Mouse (Mus musculus) CD4-positive helper T cell, adult 2 months (primary cell): ENCODE data around the gene Plpp7.

Source experiments
- DNase-seq: peaks from one replicate; pipeline ENCODE4 v3.0.0-alpha.2; 2012; ENCODE audit warnings: low read depth, missing footprints, low spot score

The Plpp7 gene

DNA sequence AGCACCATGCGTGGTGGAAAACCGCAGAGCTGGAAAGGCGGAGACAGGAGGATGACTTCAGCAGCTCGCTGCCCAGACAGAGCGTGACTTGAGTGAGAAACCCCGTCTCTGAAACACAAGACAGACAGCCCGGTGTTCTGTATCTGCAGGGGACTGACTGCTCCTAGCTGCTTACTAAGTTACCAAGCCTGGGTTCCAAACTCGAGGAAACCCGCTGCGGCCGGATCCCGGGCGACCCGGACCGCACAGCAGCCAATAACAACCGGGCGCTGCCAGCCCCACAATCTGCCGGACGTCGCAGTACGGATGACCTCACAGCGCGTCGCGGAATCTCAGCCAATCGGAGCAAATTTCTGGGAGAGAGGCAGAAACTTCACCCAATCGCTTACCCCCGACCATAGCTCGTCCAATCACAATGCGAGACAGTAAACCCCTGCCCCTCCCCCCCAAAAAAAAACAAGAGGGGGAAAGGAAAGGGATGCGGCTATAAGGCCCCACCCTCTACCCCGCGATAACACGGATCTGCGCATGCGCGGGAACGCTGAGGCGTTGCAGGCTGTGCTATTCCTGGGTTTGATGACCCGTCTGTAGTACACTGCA lies 42.4 kb downstream of the Plpp7 start:
- peak; percentile 100 for DNase-seq

DNA sequence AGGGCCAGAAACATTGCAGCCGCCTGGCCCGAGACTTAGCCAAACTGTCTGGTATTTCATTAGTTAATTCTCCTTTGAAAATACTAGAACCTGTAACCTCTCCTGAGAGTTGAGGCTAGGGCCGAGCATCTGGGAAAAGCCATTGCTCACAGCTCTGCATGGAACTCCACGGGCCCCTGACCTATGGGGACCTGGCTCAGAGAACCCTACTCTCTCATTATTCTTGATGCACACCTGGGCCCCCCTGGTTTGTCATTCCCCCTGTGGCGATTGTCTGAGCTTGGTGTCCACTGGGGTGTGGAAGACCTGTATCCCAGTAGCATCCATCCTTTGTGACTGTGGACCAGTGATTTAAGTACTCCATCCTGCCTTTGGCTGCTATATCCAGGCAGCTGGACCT lies 44.0 kb downstream of the Plpp7 start:
- no peak for DNase-seq

DNA sequence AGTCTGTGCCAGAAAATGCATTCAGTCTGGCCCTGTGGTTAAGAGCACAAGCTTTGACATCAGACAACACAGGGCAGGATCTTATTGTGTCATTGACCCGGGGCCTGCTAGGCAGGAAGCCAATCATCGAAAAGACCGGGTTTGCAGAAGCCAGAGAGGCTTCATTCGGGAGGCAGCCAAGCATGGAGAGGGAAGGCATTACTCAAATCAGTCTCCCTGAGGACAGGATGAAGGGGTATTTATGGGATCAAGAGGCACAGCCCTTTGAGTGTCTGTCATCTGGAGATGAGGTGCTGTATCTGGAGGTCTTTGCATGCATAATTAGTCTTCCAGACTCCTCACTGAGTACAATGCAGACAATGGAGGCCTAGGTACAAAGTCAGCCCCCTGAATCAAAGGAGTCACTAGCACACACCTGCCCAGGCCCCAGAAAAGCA lies 45.2 kb downstream of the Plpp7 start:
- DNase-seq: no peak

DNA sequence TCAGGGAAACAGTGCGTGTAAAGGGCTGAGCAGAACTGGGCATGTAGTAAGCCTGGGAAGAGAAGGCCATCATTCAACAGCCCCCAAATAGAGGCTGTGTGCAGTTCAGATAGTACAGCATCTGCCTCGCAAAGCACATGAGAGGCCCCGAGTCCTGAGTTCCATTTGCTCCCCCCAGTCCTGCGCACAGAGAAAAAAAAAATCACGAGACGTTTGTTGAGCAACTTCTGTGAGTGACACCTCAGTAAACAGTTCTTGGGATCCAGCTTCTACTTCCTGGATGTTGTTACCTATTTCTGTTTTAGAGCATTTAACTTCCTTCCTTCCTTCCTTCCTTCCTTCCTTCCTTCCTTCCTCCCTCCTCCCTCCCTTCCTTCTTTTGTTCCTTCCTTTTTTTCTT lies 46.3 kb downstream of the Plpp7 start:
- DNase-seq: no peak

- DNase-seq: no peak
Measured at GRCm38 (mm10) chr2:32142368-32142767, 47.0 kb downstream of the Plpp7 start.

- no peak for DNase-seq
Measured at GRCm38 (mm10) chr2:32144633-32145032, 49.3 kb downstream of the Plpp7 start.

- DNase-seq: no peak
Measured at GRCm38 (mm10) chr2:32146617-32147162, 51.4 kb downstream of the Plpp7 start.

GRCm38 (mm10) chr2:32150135-32150534 lies 54.8 kb downstream of the Plpp7 start:
- no peak for DNase-seq

GRCm38 (mm10) chr2:32150562-32150923 lies 55.2 kb downstream of the Plpp7 start:
- DNase-seq: no peak

DNA sequence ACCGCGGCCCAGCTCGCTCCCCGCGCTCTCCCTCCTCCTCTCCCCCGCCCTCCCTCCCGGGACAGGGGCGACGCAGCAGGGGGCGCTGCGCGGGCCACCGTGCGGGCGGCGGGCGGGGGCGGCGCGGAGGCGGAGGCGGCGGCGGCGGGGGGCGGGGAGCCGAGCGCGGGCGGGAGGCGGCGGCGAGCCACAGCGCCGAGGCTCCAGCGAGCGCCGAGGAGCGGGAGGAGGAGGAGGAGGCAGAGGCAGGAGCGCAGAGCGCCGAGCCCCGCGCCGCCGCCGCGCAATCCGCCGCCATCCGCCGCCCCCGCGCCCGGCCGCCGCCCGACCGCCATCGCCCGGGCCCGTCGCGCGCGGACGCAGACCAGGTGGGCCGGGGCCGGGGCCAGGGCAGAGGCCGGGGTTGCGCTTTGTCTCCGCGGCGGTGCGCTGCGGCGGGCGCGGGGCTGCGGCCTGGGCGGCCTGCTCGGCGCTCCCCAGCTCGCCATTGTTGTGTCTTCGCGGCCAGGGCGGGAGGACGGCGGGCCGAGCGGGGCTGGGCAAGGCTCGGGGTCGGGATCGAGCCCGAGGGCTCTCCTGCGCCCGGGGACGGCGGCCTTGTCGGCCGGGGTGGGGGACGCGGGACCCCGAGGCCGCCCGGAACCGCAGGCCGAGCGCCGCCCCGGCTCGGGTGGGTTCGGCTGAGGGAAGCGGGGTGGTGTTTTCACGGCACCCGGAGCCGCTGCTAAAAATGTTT lies 55.8 kb downstream of the Plpp7 start, which contains the start of gene Prrc2b:
Gene Prrc2b, plus strand, starts transcription at position 159 of the 736 bp plus-strand sequence.
- peak; percentile 77 for DNase-seq

DNA sequence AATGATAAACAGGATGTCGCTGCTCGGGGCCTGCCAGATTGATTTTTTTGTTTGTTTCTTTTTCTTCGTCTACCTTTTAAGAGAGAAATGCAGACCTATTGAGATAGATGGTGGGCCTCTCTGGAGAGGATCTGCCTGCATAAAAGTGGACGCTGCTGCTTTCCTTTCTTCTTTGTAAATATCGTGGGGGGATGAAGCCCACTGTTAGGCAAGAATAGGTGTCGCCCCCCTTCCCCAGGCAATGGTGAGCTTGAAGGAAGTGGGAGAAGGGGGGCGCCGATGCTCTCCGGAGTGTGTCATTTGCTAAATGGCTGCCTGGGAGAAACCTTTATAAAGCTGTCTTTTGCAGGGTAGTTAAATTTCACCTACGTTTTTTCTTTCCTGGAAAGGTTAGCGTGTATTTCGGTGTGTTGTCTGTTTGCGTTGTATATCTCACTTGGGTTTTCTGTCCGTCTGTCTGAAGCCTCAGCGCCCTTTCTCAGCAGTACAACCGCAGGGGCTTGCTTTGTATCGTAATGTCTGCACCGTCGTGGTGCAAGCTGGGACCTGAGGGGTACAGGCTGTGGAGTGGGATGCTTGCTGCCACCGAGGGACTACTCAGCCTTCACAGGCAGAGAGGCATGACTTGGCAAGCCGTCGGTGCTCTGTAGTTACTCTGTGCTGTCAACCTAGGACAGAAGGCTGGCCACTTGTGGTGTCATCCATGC lies 56.5 kb downstream of the Plpp7 start:
- peak; percentile 65 for DNase-seq

- DNase-seq: no peak
Measured at GRCm38 (mm10) chr2:32152367-32153034, 57.2 kb downstream of the Plpp7 start.

DNA sequence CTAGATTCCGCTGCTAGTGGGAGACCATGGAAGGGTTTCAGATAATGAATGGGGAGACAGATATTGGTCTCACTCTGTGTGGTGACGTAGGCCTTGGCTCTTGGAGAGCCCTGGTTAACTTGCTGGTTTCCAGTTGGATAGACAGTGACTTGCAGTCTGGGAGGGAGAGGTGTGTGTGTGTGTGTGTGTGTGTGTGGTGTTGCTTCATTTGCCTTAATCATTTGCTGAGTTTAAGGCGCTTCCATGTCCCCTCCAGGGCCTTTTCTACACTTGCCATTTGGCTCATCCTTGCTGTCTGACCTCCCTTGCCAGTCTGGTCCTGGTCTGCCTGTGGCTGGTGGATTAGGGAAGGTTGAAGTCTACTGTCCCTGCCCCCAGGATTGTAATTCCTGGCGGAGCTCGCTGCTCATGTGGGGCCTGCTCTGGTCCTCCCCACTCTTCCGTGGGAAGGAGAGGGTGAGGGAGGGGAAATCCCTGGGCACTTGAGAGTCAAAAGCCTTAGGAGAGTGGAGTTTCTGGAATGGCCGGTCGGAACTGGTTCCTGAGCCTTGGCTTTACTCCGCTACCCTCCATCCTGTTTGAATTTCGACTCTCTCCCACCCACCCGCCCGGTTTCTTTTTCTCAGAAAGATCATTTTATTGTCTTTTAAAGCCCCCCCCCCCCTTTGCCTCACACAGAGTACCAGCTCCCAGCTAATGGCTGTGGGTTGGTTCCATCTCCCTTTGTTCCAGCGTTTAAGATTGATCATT lies 57.9 kb downstream of the Plpp7 start:
- DNase-seq: peak; percentile 39

DNA sequence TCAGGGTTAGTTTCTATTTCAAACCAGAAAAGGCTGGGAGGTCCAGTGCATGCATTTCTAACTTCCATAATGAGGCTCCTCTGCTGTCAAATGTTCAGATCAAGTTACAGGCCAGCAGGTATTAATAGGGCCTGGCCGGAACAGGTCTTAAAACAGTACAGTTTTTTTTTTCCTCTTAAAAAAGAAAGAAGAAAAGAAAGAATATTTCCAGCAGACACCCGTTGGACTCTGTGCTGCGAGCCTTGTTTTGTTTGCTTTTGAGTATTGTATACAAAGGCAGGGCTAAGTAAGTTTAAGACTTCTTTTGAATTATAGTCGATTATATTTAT lies 58.4 kb downstream of the Plpp7 start:
- no peak for DNase-seq

DNA sequence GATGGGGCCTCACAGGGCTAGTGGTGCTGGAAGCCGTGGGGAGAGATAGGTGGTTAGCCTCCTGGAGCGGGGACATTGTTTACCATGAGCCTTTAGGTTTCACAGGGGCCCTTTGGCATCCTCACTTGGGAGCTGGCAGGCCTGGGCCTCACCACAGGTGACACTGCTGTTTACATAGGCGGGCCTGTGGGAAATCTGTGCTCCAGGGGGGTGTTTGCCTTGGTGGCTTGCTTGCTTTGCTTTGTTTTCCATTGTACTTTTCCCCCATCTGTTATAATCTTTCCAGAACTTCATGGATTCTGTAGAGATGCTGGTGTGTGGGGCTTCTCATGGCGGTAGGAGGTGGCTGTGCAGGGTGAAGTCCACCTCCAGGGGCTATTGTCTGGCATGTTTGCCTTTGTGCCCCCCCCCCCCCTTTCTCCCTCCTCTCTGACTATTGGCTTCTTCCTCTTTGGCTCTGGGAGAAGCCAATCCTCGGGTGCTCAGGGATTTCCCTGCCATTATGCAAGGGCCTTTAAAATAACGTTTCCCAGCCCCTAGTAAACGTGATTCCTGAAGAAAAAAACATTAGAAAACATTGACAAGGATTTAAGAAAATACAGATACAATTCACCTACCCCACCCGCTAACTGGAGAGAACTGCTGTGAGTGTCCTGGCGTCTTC lies 59.1 kb downstream of the Plpp7 start:
- peak; percentile 38 for DNase-seq

- DNase-seq: peak; percentile 45
Measured at GRCm38 (mm10) chr2:32154998-32155541, 59.7 kb downstream of the Plpp7 start.

GRCm38 (mm10) chr2:32155614-32156013 lies 60.3 kb downstream of the Plpp7 start:
- DNase-seq: peak; percentile 80

- DNase-seq: no peak
Measured at GRCm38 (mm10) chr2:32156645-32157044, 61.3 kb downstream of the Plpp7 start.

- DNase-seq: no peak
Measured at GRCm38 (mm10) chr2:32157328-32157727, 62.0 kb downstream of the Plpp7 start.

DNA sequence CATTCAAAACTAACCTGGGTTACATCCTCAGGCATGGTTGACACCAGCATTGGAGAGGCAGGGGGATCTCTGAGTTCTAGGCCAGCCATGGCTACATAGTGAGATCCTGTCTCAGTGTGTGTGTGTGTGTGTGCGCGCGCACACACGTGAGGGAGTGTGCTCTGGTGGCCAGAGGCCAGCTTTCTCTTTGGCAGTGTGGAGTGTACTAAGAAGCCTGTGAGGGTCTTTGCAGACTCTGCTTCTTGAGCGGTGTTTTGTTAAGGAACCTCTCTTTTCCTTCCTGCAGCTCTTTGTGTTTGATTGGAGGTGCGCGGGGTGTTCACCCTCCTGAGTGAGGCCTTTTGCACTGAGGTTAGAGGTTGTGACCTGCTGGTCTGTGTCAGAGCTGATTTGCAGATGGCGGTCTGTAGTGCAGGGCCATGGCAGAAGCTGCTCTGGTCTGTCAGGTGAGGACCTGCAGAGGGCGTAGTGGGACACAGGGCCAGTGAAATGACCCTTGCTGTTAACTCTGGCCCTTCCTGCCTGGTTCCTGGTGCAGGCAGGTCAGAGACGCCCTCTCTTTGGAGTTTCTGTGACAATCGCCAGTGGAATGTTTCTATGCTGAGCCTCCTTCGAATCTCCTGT lies 63.4 kb downstream of the Plpp7 start:
- DNase-seq: peak; percentile 43
